Mouse (Mus musculus) liver, embryonic 15.5 days (tissue): ENCODE data around the gene Rap1gap2. TPM values are rescaled to one million over a fixed set of nuclear protein-coding genes. Genes with fewer than 3 reads are reported as not detected.

ENCODE experiments used
- ATAC-seq: fragments of 200-750 bp; cut with Nextera tagmentation; 2 replicates; pipeline ENCODE4 v1.8.0; 2017; ENCODE audit warnings: moderate number of reproducible peaks, mild to moderate bottlenecking, moderate library complexity; ENCODE audit not compliant: insufficient read depth
- H3K27ac ChIP-seq: fragments of 300-500 bp; sonication (generic); replicated peaks from 2 replicates; pipeline ENCODE4 v1.5.1; 2015; ENCODE audit warnings: mild to moderate bottlenecking, inconsistent platforms
- H3K27me3 ChIP-seq: fragments of 300-500 bp; sonication (generic); 2 replicates; pipeline ENCODE4 v1.6.1; 2015; ENCODE audit warnings: mild to moderate bottlenecking, inconsistent platforms
- H3K36me3 ChIP-seq: fragments of 300-500 bp; sonication (generic); replicated peaks from 2 replicates; pipeline ENCODE4 v1.6.1; 2015; ENCODE audit warnings: moderate library complexity, mild to moderate bottlenecking, inconsistent platforms
- H3K4me1 ChIP-seq: fragments of 300-500 bp; sonication (generic); replicated peaks from 2 replicates; pipeline ENCODE4 v1.6.1; 2015; ENCODE audit warnings: inconsistent platforms
- H3K4me2 ChIP-seq: fragments of 300-500 bp; sonication (generic); 2 replicates; pipeline ENCODE4 v1.6.1; 2015; ENCODE audit warnings: moderate library complexity, mild to moderate bottlenecking, inconsistent platforms
- H3K4me3 ChIP-seq: fragments of 300-500 bp; sonication (generic); replicated peaks from 2 replicates; pipeline ENCODE4 v1.5.1; 2015; ENCODE audit warnings: mild to moderate bottlenecking, inconsistent platforms
- H3K9ac ChIP-seq: fragments of 300-500 bp; sonication (generic); 2 replicates; pipeline ENCODE4 v1.6.1; 2015; ENCODE audit warnings: moderate library complexity, mild to moderate bottlenecking, inconsistent platforms
- H3K9me3 ChIP-seq: fragments of 300-500 bp; sonication (generic); replicated peaks from 2 replicates; pipeline ENCODE4 v1.6.1; 2016; ENCODE audit warnings: inconsistent platforms
- WGBS: fragments of 180-500 bp; shearing (Covaris S2); methylation state at CpG from one replicate; pipeline ENCODE4 v1.1.7; 2015; ENCODE audit warnings: mixed read lengths; ENCODE audit not compliant: insufficient replicate concordance; 5-methylcytosine and 5-hydroxymethylcytosine counted together
- polyA plus RNA-seq: library from polyadenylated mRNA; unstranded; fragments of >200 nt; fragmentation: Nextera tagmentation; extraction: Ambion mirVana; gene quantifications from 2 replicates; pipeline ENCODE4 v1.2.1, GENCODE M21; 2015

Gene Rap1gap2
- polyA plus RNA-seq, 1 experiment from 2014 or later, result 0.76 TPM

GRCm38 (mm10) chr11:74429798-74430529 is 180.8 kb downstream of the Rap1gap2 start:
- H3K27me3 ChIP-seq, result no peaks in the 10 kb centered on the region

GRCm38 (mm10) chr11:74426306-74426705 is 184.4 kb downstream of the Rap1gap2 start:
- Histone ChIP-seq H3K27me3 (no peaks in the 10 kb centered on the region), H3K9ac (no peak overlapping the region), H3K9me3 (no peaks in the 10 kb centered on the region), H3K4me2 (no peak overlapping the region), H3K27ac (no peak overlapping the region), H3K36me3 (no peaks in the 10 kb centered on the region), H3K4me1 (no peaks in the 10 kb centered on the region), H3K4me3 (no peak overlapping the region)
- no peak for ATAC-seq
- 67% methylated on average over 5 of the region's 5 CpGs for WGBS

More at GRCm38 (mm10) chr11:74429798-74430529, 180.8 kb downstream of the Rap1gap2 start:
- WGBS, result 58% methylated on average over 11 of the region's 11 CpGs
- Histone ChIP-seq H3K9ac (no peak overlapping the region), H3K4me2 (no peak overlapping the region), H3K27ac (no peak overlapping the region), H3K36me3 (no peaks in the 10 kb centered on the region), H3K4me1 (no peaks in the 10 kb centered on the region), H3K4me3 (no peak overlapping the region), H3K9me3 (no peaks in the 10 kb centered on the region)
- ATAC-seq, result no peak

- H3K27me3 ChIP-seq, result no peaks in the 10 kb centered on the region
- no peak overlapping the region for H3K4me2 ChIP-seq
- no peak overlapping the region for H3K9ac ChIP-seq
- H3K9me3 ChIP-seq, result no peaks in the 10 kb centered on the region
- no peak for ATAC-seq
- no peaks in the 10 kb centered on the region for H3K4me1 ChIP-seq
- H3K4me3 ChIP-seq, result no peak overlapping the region
- H3K27ac ChIP-seq, result no peak overlapping the region
- no peaks in the 10 kb centered on the region for H3K36me3 ChIP-seq
- 67% methylated on average over 6 of the region's 6 CpGs for WGBS
Measured at GRCm38 (mm10) chr11:74422019-74422418, 188.7 kb downstream of the Rap1gap2 start.

- H3K9ac ChIP-seq, result no peak overlapping the region
- no peaks in the 10 kb centered on the region for H3K9me3 ChIP-seq
- WGBS, result 50% methylated on average over 4 of the region's 4 CpGs
- no peaks in the 10 kb centered on the region for H3K36me3 ChIP-seq
- H3K4me3 ChIP-seq, result no peak overlapping the region
- no peaks in the 10 kb centered on the region for H3K27me3 ChIP-seq
- ATAC-seq, result no peak
- H3K4me2 ChIP-seq, result no peak overlapping the region
- no peaks in the 10 kb centered on the region for H3K4me1 ChIP-seq
- H3K27ac ChIP-seq, result no peak overlapping the region
Measured at GRCm38 (mm10) chr11:74421151-74421550, 189.6 kb downstream of the Rap1gap2 start.

GRCm38 (mm10) chr11:74419601-74420000 is 191.1 kb downstream of the Rap1gap2 start:
- WGBS, result 57% methylated on average over 4 of the region's 4 CpGs
- no peaks in the 10 kb centered on the region for H3K4me1 ChIP-seq
- H3K36me3 ChIP-seq, result no peaks in the 10 kb centered on the region
- H3K9ac ChIP-seq, result no peak overlapping the region
- no peak overlapping the region for H3K4me3 ChIP-seq
- no peaks in the 10 kb centered on the region for H3K9me3 ChIP-seq
- no peak for ATAC-seq
- no peaks in the 10 kb centered on the region for H3K27me3 ChIP-seq
- H3K27ac ChIP-seq, result no peak overlapping the region
- H3K4me2 ChIP-seq, result no peak overlapping the region

GRCm38 (mm10) chr11:74415736-74416135 is 195.0 kb downstream of the Rap1gap2 start:
- 76% methylated on average over 12 of the region's 12 CpGs for WGBS
- no peak for ATAC-seq
- H3K4me3 ChIP-seq, result no peak overlapping the region
- H3K4me1 ChIP-seq, result no peaks in the 10 kb centered on the region
- H3K4me2 ChIP-seq, result no peak overlapping the region
- no peaks in the 10 kb centered on the region for H3K36me3 ChIP-seq
- H3K9ac ChIP-seq, result no peak overlapping the region
- no peak overlapping the region for H3K27ac ChIP-seq
- no peaks in the 10 kb centered on the region for H3K9me3 ChIP-seq
- H3K27me3 ChIP-seq, result no peaks in the 10 kb centered on the region

GRCm38 (mm10) chr11:74414112-74414511 is 196.6 kb downstream of the Rap1gap2 start:
- no peaks in the 10 kb centered on the region for H3K36me3 ChIP-seq
- no peak overlapping the region for H3K27ac ChIP-seq
- no peaks in the 10 kb centered on the region for H3K4me1 ChIP-seq
- H3K9me3 ChIP-seq, result no peaks in the 10 kb centered on the region
- H3K27me3 ChIP-seq, result no peaks in the 10 kb centered on the region
- no peak overlapping the region for H3K4me2 ChIP-seq
- no peak overlapping the region for H3K9ac ChIP-seq
- no peak overlapping the region for H3K4me3 ChIP-seq
- no peak for ATAC-seq
- WGBS, result 48% methylated on average over 9 of the region's 9 CpGs

GRCm38 (mm10) chr11:74413449-74413972 is 197.2 kb downstream of the Rap1gap2 start:
- no peak overlapping the region for H3K4me3 ChIP-seq
- no peak overlapping the region for H3K9ac ChIP-seq
- H3K27me3 ChIP-seq, result no peaks in the 10 kb centered on the region
- no peaks in the 10 kb centered on the region for H3K4me1 ChIP-seq
- ATAC-seq, result no peak
- no peaks in the 10 kb centered on the region for H3K36me3 ChIP-seq
- H3K27ac ChIP-seq, result no peak overlapping the region
- WGBS, result 69% methylated on average over 3 of the region's 3 CpGs
- H3K9me3 ChIP-seq, result no peaks in the 10 kb centered on the region
- H3K4me2 ChIP-seq, result no peak overlapping the region

GRCm38 (mm10) chr11:74412462-74412861 is 198.3 kb downstream of the Rap1gap2 start:
- no peak for ATAC-seq
- Histone ChIP-seq H3K4me3 (no peak overlapping the region), H3K9me3 (no peaks in the 10 kb centered on the region), H3K36me3 (no peaks in the 10 kb centered on the region), H3K27me3 (no peaks in the 10 kb centered on the region), H3K4me1 (no peaks in the 10 kb centered on the region), H3K4me2 (no peak overlapping the region), H3K9ac (no peak overlapping the region), H3K27ac (no peak overlapping the region)
- 56% methylated on average over 3 of the region's 3 CpGs for WGBS

- 43% methylated on average over 3 of the region's 3 CpGs for WGBS
- Histone ChIP-seq H3K36me3 (no peaks in the 10 kb centered on the region), H3K9ac (no peak overlapping the region), H3K4me2 (no peak overlapping the region), H3K27ac (no peak overlapping the region), H3K4me3 (no peak overlapping the region), H3K4me1 (no peaks in the 10 kb centered on the region), H3K27me3 (no peaks in the 10 kb centered on the region), H3K9me3 (no peaks in the 10 kb centered on the region)
- no peak for ATAC-seq
Measured at GRCm38 (mm10) chr11:74411943-74412342, 198.8 kb downstream of the Rap1gap2 start.

GRCm38 (mm10) chr11:74409757-74410174 is 200.9 kb downstream of the Rap1gap2 start:
- Histone ChIP-seq H3K27ac (no peak overlapping the region), H3K9me3 (no peaks in the 10 kb centered on the region), H3K27me3 (no peaks in the 10 kb centered on the region), H3K4me3 (no peak overlapping the region), H3K4me1 (no peaks in the 10 kb centered on the region), H3K36me3 (no peaks in the 10 kb centered on the region), H3K4me2 (no peak overlapping the region), H3K9ac (no peak overlapping the region)
- no peak for ATAC-seq
- 58% methylated on average over 4 of the region's 4 CpGs for WGBS

GRCm38 (mm10) chr11:74409447-74409754 is 201.3 kb downstream of the Rap1gap2 start:
- no peak for ATAC-seq
- WGBS, result 73% methylated on average over 5 of the region's 5 CpGs
- H3K9ac ChIP-seq, result no peak overlapping the region
- H3K9me3 ChIP-seq, result no peaks in the 10 kb centered on the region
- H3K4me3 ChIP-seq, result no peak overlapping the region
- no peaks in the 10 kb centered on the region for H3K36me3 ChIP-seq
- no peak overlapping the region for H3K4me2 ChIP-seq
- no peaks in the 10 kb centered on the region for H3K27me3 ChIP-seq
- H3K27ac ChIP-seq, result no peak overlapping the region
- no peaks in the 10 kb centered on the region for H3K4me1 ChIP-seq
